Mouse (Mus musculus) thymus, postnatal 25 days (tissue): ENCODE data around the gene Cyp2j5.
"Not testable (repeated sequence)": the region's sequence is repeated elsewhere in the genome, so short reads cannot be mapped to it uniquely, and the experiment has no call there.

Experiments used
- DNase-seq: peaks from one replicate; pipeline ENCODE4 v3.0.0; 2022

Cyp2j5 gene

DNA sequence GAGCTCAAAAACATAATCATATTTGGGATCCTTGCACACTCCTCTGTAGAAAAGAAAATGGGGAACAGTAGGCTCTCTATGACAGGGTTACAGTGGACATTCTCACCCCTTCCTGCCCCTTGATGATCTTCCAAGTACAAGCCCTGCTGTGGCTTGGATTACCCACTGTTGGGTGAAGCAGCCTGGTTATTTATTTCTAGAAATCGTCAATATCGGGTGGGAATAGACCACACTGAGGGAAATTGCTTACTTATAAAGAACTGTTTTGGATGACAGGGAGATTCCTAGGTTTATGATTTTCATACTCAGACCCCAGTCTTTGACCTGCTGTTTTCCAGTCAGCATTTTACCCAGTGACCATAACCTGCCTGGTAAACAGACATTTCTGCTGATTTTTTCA lies at the start of gene Cyp2j5:
Cyp2j5 (minus strand) TSS at position 164 of the 400 bp plus-strand sequence.
- no peak for DNase-seq

GRCm38 (mm10) chr4:96705281-96705951 lies 41.5 kb upstream of the Cyp2j5 start:
- DNase-seq, result peak; percentile 6

DNA sequence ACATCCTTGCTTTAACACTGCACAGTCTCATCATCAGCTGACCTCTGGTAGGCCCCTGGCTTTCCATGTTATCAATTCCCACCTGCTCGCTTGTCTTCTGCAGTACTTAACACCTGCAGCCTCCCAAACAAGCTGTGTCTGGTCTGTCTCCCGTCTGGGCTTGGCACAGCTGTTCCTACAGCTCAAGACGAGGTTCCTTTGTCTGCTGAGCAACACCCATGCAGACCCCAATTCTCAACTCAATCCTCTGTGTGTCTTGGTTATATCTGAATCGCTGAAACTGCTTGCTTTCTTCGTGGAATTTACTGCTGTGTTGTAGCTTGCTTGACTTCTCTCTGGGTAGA lies 34.2 kb upstream of the Cyp2j5 start:
- no peak for DNase-seq

DNA sequence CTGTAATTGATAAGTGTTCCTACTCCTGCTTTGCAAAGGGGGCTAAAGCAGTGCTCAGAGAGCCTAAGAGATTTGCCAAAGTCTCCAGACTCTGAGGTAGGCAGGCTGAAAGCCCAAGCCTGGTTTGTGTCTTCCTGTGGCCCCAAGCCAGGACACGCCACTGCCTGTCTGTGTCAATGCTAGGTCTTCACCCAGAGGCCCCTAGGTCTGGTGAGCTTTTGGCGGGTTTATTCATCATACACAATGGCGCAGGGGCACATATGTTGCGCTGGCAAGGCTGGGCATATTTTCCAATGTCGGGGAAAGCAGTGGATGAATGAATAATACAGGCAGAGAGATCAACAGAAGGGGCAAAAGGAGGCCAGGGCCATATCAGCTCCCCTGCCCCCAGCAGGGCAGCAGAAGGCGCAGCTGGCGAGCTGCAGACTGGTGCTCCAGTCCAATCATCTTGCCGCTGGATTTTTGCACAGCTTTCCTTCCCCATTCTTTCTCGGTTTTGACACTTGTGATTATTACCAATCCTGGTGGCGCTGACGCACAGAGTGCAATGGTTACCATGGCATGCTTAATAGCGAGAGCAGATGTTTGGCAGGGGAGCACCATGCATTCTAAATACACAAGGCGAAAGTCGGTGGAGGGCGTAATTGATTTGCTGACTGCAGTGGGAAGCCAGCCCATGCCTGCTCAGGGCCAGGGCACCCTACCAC lies 33.7 kb upstream of the Cyp2j5 start:
- DNase-seq, result no peak

- DNase-seq, result no peak
These were observed 32.8 kb upstream of the Cyp2j5 start for GRCm38 (mm10) chr4:96696614-96697360.

- DNase-seq, result no peak
These were observed 23.4 kb upstream of the Cyp2j5 start for GRCm38 (mm10) chr4:96687358-96687803.

GRCm38 (mm10) chr4:96683474-96683873 lies 19.5 kb upstream of the Cyp2j5 start:
- DNase-seq, result no peak

- DNase-seq, result no peak
These were observed 17.0 kb upstream of the Cyp2j5 start for GRCm38 (mm10) chr4:96680966-96681365.

DNA sequence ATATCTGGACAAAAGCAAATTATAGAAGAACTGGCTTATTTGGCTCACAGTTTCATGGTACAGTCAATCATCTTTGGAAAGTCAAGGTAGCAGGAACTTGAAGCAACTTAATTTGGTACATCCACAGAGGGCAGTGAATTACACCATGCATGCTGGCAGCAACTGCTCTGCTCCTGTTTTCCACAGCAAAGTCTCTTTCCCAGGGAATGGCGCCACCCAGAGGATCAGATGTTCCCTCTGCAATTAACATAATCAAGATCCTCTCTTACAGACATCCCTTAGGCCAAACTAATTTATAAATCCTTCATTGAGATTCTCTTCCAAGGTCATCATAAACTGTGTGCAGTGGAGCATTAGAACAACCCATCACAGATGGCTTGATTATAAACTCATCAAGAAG lies 16.3 kb upstream of the Cyp2j5 start:
- no peak for DNase-seq

GRCm38 (mm10) chr4:96664668-96665454 lies 907 bp upstream of the Cyp2j5 start:
- no peak for DNase-seq

- no peak for DNase-seq
These were observed 28.5 kb downstream of the Cyp2j5 start for GRCm38 (mm10) chr4:96635455-96635854.

DNA sequence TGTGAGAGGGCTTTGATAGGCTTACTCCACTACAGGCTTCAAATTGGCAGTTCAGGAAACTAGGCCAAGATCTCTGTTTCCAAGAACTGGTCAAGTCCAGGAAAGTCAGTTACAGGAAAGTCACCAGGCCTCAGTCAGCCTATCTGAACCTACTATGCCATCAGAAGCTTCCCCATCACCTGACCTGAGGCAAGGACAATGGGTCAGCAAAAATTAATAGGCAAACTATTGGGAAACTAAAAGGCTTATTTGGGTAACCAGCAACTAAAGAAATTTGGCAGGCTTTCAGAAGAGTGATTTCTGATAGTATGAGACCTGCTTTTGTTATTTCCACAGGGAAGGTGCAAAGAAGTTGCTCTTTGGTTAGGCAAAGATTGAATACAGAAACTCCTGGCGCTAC lies 41.5 kb downstream of the Cyp2j5 start:
- no peak for DNase-seq

DNA sequence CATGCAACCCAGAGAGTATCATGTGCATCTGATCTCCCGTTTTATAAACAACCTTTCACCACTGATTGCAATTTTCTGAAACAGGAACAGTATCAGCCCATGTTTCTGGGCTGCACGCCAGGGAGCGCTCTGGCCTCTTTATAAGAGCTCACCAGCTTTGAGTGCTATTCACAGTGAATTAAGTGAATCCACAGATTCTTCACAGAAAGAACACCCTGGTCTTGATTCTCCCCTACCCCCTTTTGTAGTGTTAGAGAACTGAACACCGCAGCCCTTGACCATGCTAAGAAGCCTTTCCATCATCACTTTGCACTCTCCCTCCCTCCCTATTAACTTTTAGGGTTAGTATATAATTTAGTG lies 72.2 kb downstream of the Cyp2j5 start:
- DNase-seq, result peak; percentile 1

DNA sequence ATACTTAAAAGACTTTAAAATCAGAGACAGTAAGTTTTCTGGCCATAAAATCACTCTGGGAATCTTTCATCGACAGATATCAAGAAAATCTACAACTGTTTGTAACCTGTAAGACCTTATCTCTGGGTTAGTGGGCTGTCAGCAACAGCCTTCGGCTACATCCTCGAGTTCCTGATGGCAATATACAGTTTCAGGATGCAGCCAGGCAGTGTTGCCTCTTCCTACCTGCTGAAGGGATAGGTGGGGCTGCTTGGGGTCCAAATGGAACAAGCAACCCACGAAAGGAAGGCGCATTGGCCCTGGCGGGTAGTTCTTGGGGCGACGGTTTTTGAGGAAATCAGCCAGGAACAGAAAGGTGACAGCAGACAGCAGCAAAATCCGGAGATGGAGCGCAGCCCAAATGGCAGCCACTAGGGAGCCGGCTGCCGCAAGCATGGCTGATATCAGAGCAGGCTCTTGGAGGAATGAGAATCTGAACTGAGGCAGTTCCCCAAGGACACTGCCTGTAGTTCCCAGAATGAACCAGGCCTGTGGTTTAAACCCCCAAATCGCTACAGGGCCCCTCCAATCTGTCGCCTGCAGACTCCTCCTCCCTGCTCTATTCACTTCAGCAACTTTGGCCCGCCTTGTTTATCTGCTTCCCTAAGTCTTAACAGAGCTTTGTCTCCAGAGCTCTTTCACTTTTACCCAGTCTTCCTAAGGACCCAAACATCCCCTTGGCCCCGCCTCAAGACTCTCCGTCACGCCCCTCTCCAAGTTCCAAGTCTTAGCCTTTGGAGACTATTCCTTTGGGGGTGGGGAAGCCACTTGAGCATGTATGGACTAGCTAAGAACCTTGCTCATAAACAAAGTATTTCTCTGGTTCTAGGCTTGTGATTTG lies 72.8 kb downstream of the Cyp2j5 start, which contains the start of gene Cyp2j9:
Cyp2j9 (minus strand) TSS at position 668 of the 880 bp plus-strand sequence.
- DNase-seq, result peak; percentile 6

DNA sequence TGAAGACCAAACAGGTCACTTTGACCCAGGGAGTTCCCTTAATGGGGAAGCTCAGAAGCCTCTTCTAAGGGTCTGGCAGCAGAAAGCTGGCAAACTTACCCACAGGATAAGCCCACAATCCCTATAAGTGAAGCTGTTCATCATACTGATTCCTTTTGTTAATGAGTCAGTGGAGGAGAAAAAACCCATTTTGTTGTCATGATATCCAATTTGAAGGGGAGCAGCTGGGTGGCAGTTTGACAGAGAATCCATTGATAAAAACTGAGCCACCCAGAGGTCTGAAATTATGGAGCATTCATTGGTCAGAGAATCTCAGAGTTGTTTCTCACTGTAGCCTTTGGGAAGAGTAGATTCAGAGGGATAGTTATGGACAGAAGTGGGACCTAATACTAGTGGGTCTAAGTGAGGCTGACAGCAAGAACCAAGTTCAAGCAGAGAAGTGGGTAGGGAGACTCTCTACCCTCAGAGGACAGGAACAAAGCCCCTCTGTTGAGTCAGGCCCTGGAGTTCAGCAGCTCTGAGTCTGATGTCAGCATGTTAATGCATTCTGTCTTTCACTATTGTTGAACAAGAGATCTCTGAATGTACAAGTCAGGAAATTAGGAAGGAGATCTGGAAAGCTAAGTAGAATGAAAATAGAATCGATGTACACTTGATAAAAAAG lies 82.4 kb downstream of the Cyp2j5 start:
- DNase-seq, result no peak

GRCm38 (mm10) chr4:96580351-96580750 lies 83.6 kb downstream of the Cyp2j5 start:
- DNase-seq, result not testable (repeated sequence)
